Mouse (Mus musculus): ENCODE data around the gene Tmem175. TPM values are rescaled to one million over a fixed set of nuclear protein-coding genes. Genes with fewer than 3 reads are reported as not detected.
"Not testable (repeated sequence)": the region's sequence is repeated elsewhere in the genome, so short reads cannot be mapped to it uniquely, and the experiment has no call there.

Tmem175 gene
- polyA plus RNA-seq (2015; fragmentation: Nextera tagmentation; extraction: Ambion mirVana) = 24.0 and 28.9 TPM in 2 replicates

- WGBS = under 1% methylated on average over 58 of the region's 58 CpGs
- Histone ChIP-seq H3K9me3 (replicated peaks) (no peaks in the 10 kb centered on the region), H3K27ac (replicated peaks) (peak within 1 kb of the TSS; percentile 91), H3K4me2 (peak within 1 kb of the TSS; percentile 78), H3K4me1 (peaks cover 30% of the 10 kb centered on the region), H3K9ac (replicated peaks) (peak within 1 kb of the TSS; percentile 96), H3K36me3 (no peaks in the 10 kb centered on the region), H3K27me3 (replicated peaks) (no peaks in the 10 kb centered on the region), H3K4me3 (replicated peaks) (peak within 1 kb of the TSS; percentile 94)
- ATAC-seq (ENCODE audit: low FRiP score) = peak; percentile 97
Observed at GRCm38 (mm10) chr5:108629634-108630483, at the start of gene Tmem175, which contains the start of gene Gak. Tmem175 (plus strand) TSS chr5:108629770. Gak (minus strand) TSS chr5:108629755.

- no peak overlapping the region for H3K9ac ChIP-seq (replicated peaks)
- peaks cover 85% of the 10 kb centered on the region for H3K36me3 ChIP-seq
- no peak overlapping the region for H3K27ac ChIP-seq (replicated peaks)
- H3K4me2 ChIP-seq = no peak overlapping the region
- no peak for ATAC-seq (ENCODE audit: low FRiP score)
- 81% methylated on average over 3 of the region's 3 CpGs for WGBS
- H3K4me3 ChIP-seq (replicated peaks) = no peak overlapping the region
- no peaks in the 10 kb centered on the region for H3K27me3 ChIP-seq (replicated peaks)
- H3K9me3 ChIP-seq (replicated peaks) = no peaks in the 10 kb centered on the region
- no peaks in the 10 kb centered on the region for H3K4me1 ChIP-seq
Observed at GRCm38 (mm10) chr5:108581361-108581891, 48.1 kb upstream of the Tmem175 start.

- peaks cover 96% of the 10 kb centered on the region for H3K36me3 ChIP-seq
- no peaks in the 10 kb centered on the region for H3K9me3 ChIP-seq (replicated peaks)
- no peaks in the 10 kb centered on the region for H3K27me3 ChIP-seq (replicated peaks)
- H3K4me3 ChIP-seq (replicated peaks) = no peak overlapping the region
- ATAC-seq (ENCODE audit: low FRiP score) = no peak
- no peak overlapping the region for H3K27ac ChIP-seq (replicated peaks)
- no peak overlapping the region for H3K4me2 ChIP-seq
- H3K9ac ChIP-seq (replicated peaks) = no peak overlapping the region
- no peaks in the 10 kb centered on the region for H3K4me1 ChIP-seq
- WGBS = 97% methylated on average over 1 of the region's 1 CpGs
Observed at GRCm38 (mm10) chr5:108599923-108600322, 29.6 kb upstream of the Tmem175 start.

- Histone ChIP-seq H3K4me1 (no peaks in the 10 kb centered on the region), H3K27me3 (replicated peaks) (no peaks in the 10 kb centered on the region), H3K4me3 (replicated peaks) (no peak overlapping the region), H3K27ac (replicated peaks) (no peak overlapping the region), H3K4me2 (no peak overlapping the region), H3K9me3 (replicated peaks) (no peaks in the 10 kb centered on the region), H3K9ac (replicated peaks) (no peak overlapping the region), H3K36me3 (peaks cover 96% of the 10 kb centered on the region)
- ATAC-seq (ENCODE audit: low FRiP score) = no peak
- 97% methylated on average over 9 of the region's 9 CpGs for WGBS
Observed at GRCm38 (mm10) chr5:108602537-108602936, 27.0 kb upstream of the Tmem175 start.

- Histone ChIP-seq H3K9ac (replicated peaks) (no peak overlapping the region), H3K9me3 (replicated peaks) (no peaks in the 10 kb centered on the region), H3K4me2 (no peak overlapping the region), H3K4me1 (no peaks in the 10 kb centered on the region), H3K27ac (replicated peaks) (no peak overlapping the region), H3K27me3 (replicated peaks) (no peaks in the 10 kb centered on the region), H3K4me3 (replicated peaks) (no peak overlapping the region), H3K36me3 (peaks cover 92% of the 10 kb centered on the region)
- WGBS = 94% methylated on average over 1 of the region's 1 CpGs
- no peak for ATAC-seq (ENCODE audit: low FRiP score)
Observed at GRCm38 (mm10) chr5:108610426-108610825, 19.1 kb upstream of the Tmem175 start.

- Histone ChIP-seq H3K27ac (replicated peaks) (no peak overlapping the region), H3K36me3 (peaks cover 54% of the 10 kb centered on the region), H3K4me2 (no peak overlapping the region), H3K27me3 (replicated peaks) (no peaks in the 10 kb centered on the region), H3K4me3 (replicated peaks) (no peak overlapping the region), H3K9ac (replicated peaks) (no peak overlapping the region), H3K9me3 (replicated peaks) (no peaks in the 10 kb centered on the region), H3K4me1 (peaks cover 2% of the 10 kb centered on the region; the same call in 1 of the 2 replicates)
- no peak for ATAC-seq (ENCODE audit: low FRiP score)
- 94% methylated on average over 2 of the region's 2 CpGs for WGBS
Observed at GRCm38 (mm10) chr5:108621870-108622269, 7.7 kb upstream of the Tmem175 start.

GRCm38 (mm10) chr5:108626050-108626660, 3.4 kb upstream of the Tmem175 start:
- peaks cover 30% of the 10 kb centered on the region for H3K4me1 ChIP-seq
- H3K36me3 ChIP-seq = peaks cover 31% of the 10 kb centered on the region
- 87% methylated on average over 4 of the region's 4 CpGs for WGBS
- no peak overlapping the region for H3K27ac ChIP-seq (replicated peaks)
- H3K27me3 ChIP-seq (replicated peaks) = no peaks in the 10 kb centered on the region
- H3K4me2 ChIP-seq = no peak overlapping the region
- no peaks in the 10 kb centered on the region for H3K9me3 ChIP-seq (replicated peaks)
- ATAC-seq (ENCODE audit: low FRiP score) = no peak
- no peak overlapping the region for H3K4me3 ChIP-seq (replicated peaks)
- H3K9ac ChIP-seq (replicated peaks) = no peak overlapping the region

GRCm38 (mm10) chr5:108628891-108629633, 508 bp upstream of the Tmem175 start:
- Histone ChIP-seq H3K4me2 (peak overlapping the region; percentile 78), H3K4me3 (replicated peaks) (peak overlapping the region; percentile 94), H3K9me3 (replicated peaks) (no peaks in the 10 kb centered on the region), H3K9ac (replicated peaks) (peak overlapping the region; percentile 96), H3K36me3 (peaks cover 6% of the 10 kb centered on the region), H3K27ac (replicated peaks) (peak overlapping the region; percentile 91), H3K27me3 (replicated peaks) (no peaks in the 10 kb centered on the region), H3K4me1 (peaks cover 30% of the 10 kb centered on the region)
- ATAC-seq (ENCODE audit: low FRiP score) = peak; percentile 88
- WGBS = 2% methylated on average over 32 of the region's 32 CpGs

GRCm38 (mm10) chr5:108633676-108634075, 4.1 kb downstream of the Tmem175 start:
- Histone ChIP-seq H3K4me2 (no peak overlapping the region), H3K27me3 (replicated peaks) (no peaks in the 10 kb centered on the region), H3K36me3 (no peaks in the 10 kb centered on the region), H3K9ac (replicated peaks) (no peak overlapping the region), H3K9me3 (replicated peaks) (no peaks in the 10 kb centered on the region), H3K4me1 (peaks cover 11% of the 10 kb centered on the region), H3K27ac (replicated peaks) (no peak overlapping the region), H3K4me3 (replicated peaks) (no peak overlapping the region)
- ATAC-seq (ENCODE audit: low FRiP score) = no peak
- WGBS = 82% methylated on average over 4 of the region's 4 CpGs

GRCm38 (mm10) chr5:108634088-108634487, 4.5 kb downstream of the Tmem175 start:
- H3K27me3 ChIP-seq (replicated peaks); H3K36me3 ChIP-seq; H3K9me3 ChIP-seq (replicated peaks); H3K4me3 ChIP-seq (replicated peaks); H3K4me1 ChIP-seq; ATAC-seq (ENCODE audit: low FRiP score); H3K9ac ChIP-seq (replicated peaks); H3K4me2 ChIP-seq; H3K27ac ChIP-seq (replicated peaks): not testable (repeated sequence)
- 84% methylated on average over 2 of the region's 3 CpGs for WGBS

- ATAC-seq (ENCODE audit: low FRiP score) = no peak
- WGBS = 80% methylated on average over 4 of the region's 4 CpGs
- H3K9me3 ChIP-seq (replicated peaks) = no peaks in the 10 kb centered on the region
Observed at GRCm38 (mm10) chr5:108636172-108636571, 6.6 kb downstream of the Tmem175 start.

More at GRCm38 (mm10) chr5:108636172-108636571, 6.6 kb downstream of the Tmem175 start:
- no peaks in the 10 kb centered on the region for H3K27me3 ChIP-seq (replicated peaks)
- peaks cover 4% of the 10 kb centered on the region; the same call in 1 of the 2 replicates for H3K36me3 ChIP-seq
- H3K9ac ChIP-seq (replicated peaks) = no peak overlapping the region
- H3K4me1 ChIP-seq = no peaks in the 10 kb centered on the region
- no peak overlapping the region for H3K27ac ChIP-seq (replicated peaks)
- no peak overlapping the region for H3K4me2 ChIP-seq
- no peak overlapping the region for H3K4me3 ChIP-seq (replicated peaks)
